Mouse (Mus musculus) brain, embryonic 14.5 days (tissue): ENCODE data around the gene Naa40.

Experiments
- CTCF ChIP-seq: fragments of 200-500 bp; IDR thresholded peaks from 2 replicates; pipeline ENCODE4 v1.5.1; 2012; ENCODE audit warnings: inconsistent platforms, mild to moderate bottlenecking, moderate library complexity, borderline replicate concordance; ENCODE audit not compliant: insufficient read depth, insufficient read length; ENCODE audit errors: extremely low read depth
- POLR2A ChIP-seq: fragments of 200-500 bp; IDR thresholded peaks from 2 replicates; pipeline ENCODE4 v1.6.1; 2012; ENCODE audit warnings: mild to moderate bottlenecking, inconsistent platforms, borderline replicate concordance; ENCODE audit not compliant: poor library complexity, insufficient read depth, insufficient read length, severe bottlenecking; ENCODE audit errors: extremely low read depth

GRCm38 (mm10) chr19:7275131-7275789 lies 34.3 kb upstream of the Naa40 start:
- TF ChIP-seq CTCF (no peak), POLR2A (no peak)
